Mouse (Mus musculus): Measurements from ENCODE around the gene Ankrd36. TPM values are rescaled to one million over a fixed set of nuclear protein-coding genes. Genes with fewer than 3 reads are reported as not detected.

Gene Ankrd36
- total RNA-seq, 2 experiments from 2014 or later = not detected

- DNase-seq (ENCODE audit: low spot score in 2 of 2) = no peak
These were observed 73.6 kb downstream of the Ankrd36 start for GRCm38 (mm10) chr11:5643085-5643484.

DNA sequence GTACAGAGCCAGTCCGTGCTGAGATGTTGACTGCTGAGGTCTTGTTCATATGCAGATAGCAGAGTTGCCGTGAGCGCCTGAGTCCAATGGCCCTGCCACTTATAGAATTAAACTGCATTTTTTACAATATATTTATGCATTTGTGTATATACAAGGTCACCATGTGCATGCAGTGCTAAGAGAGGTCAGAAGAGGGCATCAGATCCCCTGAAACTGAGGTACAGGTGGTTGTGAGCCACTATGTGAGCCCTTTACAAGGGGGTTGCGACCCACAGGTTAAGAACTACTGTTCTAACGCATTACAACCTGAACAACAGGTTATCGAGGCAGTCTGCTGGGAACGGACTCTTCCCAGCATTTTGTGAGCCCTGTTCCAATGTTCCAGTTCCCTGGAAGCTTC, 80.8 kb downstream of the Ankrd36 start:
- no peak for DNase-seq (ENCODE audit: low spot score in 2 of 2)

DNA sequence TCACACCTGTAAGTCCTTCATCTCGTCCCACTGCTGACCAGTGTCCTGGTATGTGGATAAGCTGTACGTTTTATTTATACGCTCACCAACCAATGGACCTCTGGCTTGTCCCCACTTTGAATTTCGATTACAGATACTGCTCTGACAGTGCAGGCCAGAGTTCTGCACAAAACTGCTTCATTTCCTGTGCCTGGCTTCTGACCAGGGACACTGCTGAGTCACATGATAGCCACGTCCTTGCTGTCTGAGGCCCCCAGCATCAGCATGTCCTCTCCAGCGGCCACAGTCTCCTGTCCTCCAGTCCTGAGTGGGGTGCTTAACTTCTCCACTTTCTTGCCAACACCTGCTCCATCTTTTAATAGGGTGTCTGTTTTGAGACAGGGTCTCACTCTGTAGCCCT, 113.1 kb downstream of the Ankrd36 start:
- no peak for DNase-seq (ENCODE audit: low spot score in 2 of 2)

DNA sequence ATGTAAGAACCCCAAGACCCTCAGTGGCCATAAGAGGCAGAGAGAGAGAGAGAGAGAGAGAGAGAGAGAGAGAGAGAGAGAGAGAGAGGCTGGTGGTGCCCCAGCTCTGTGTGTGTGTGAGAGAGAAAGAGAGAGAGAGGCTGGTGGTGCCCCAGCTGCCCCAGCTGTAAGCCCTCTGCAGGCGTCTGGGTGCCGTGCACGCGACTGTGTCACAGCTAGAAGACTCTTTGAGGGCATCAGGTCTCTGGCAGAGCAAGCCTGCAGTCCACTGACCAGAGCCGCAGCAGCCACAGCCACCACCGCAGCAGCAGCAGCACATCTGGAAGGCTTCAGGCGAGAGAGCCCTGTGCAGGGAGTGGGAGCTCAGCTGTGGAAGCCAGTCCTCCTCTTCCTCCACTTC, 114.8 kb downstream of the Ankrd36 start:
- no peak for DNase-seq (ENCODE audit: low spot score in 2 of 2)

GRCm38 (mm10) chr11:5691775-5692174, 122.3 kb downstream of the Ankrd36 start:
- DNase-seq (ENCODE audit: low spot score in 2 of 2) = peak in 1 of 2 experiments; percentile 67

- no peak for DNase-seq (ENCODE audit: low spot score in 2 of 2)
These were observed 131.3 kb downstream of the Ankrd36 start for GRCm38 (mm10) chr11:5700808-5701207.

DNA sequence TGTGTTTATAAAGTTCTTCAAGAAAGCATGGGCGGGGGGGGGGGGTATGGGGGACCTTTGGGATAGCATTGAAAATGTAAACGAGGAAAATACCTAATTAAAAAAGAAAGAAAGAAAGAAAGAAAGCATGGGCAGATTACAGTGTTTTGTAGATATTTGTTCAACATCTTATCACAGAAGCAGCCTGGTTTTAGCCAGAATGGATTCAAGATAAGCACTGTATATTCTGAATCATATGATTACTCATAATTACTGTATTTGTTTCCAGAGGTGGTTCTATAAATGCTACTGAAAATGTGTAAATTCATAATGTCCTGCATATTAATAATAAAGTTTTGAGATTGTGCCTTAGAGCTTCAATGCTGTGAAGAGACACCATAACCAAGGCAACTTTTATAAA, 131.8 kb downstream of the Ankrd36 start:
- no peak for DNase-seq (ENCODE audit: low spot score in 2 of 2)

DNA sequence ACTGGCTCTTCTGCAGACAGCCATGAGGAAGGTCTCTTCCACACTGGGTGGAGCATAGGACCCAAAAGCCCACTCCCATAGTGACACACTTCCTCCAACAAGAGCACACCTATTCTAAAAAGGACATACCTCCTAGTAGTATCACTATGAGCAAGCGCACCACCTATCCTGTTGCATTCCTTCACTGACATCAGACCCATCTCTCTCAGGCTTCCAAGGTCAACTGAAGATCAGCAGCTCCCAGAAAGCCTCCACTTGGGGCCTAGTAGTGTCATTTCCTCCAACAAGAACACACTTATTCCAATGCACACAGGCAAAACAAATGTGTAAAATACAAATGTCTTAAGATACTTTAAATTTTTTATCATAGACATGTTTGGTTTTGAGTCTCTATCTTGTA, 132.3 kb downstream of the Ankrd36 start:
- no peak for DNase-seq (ENCODE audit: low spot score in 2 of 2)

GRCm38 (mm10) chr11:5702271-5702956, 132.9 kb downstream of the Ankrd36 start:
- no peak for DNase-seq (ENCODE audit: low spot score in 2 of 2)

- no peak for DNase-seq (ENCODE audit: low spot score in 2 of 2)
These were observed 133.5 kb downstream of the Ankrd36 start for GRCm38 (mm10) chr11:5702957-5703332.

GRCm38 (mm10) chr11:5703341-5703740, 133.9 kb downstream of the Ankrd36 start:
- DNase-seq (ENCODE audit: low spot score in 2 of 2) = no peak

- DNase-seq (ENCODE audit: low spot score in 2 of 2) = no peak
These were observed 136.5 kb downstream of the Ankrd36 start for GRCm38 (mm10) chr11:5705972-5706371.

GRCm38 (mm10) chr11:5706874-5707529, 137.5 kb downstream of the Ankrd36 start:
- DNase-seq (ENCODE audit: low spot score in 2 of 2) = peak in 1 of 2 experiments; percentile 28

DNA sequence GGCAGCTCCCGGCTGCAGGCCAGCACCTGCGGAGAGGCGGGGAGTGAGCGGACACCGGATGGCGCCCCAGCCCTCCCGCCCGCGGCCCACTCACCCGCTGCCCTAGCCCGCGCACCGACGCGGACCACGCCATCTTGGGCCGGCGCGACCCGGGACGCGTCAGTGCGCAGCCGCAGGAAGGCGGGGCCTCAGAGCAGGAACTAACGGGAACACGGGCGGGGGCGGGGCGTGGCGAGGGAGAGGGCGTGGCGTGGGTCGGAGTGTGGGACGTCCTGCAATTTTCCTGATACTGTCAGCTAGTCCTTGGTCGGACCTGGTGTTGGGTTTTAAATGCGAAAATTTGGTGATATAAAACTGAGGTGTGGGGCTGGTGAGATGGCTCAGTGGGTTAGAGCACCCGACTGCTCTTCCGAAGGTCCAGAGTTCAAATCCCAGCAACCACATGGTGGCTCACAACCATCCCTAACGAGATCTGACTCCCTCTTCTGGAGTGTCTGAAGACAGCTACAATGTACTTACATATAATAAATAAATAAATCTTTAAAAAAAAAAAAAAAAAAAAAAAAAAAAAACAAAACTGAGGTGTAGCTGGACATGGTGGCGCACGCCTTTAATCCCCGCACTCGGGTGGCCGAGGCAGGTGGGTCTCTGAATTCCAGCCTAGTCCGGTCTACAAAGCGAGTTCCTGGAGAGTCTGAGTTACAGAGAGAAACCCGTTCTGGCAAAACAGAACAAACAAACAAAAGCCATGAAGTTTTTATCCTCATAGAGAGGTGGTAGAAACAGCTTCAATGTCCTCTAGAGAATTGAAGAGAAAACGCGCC, 138.3 kb downstream of the Ankrd36 start:
- DNase-seq (ENCODE audit: low spot score in 2 of 2) = peak; percentile 73 to 86

GRCm38 (mm10) chr11:5715179-5715578, 145.7 kb downstream of the Ankrd36 start:
- no peak for DNase-seq (ENCODE audit: low spot score in 2 of 2)

DNA sequence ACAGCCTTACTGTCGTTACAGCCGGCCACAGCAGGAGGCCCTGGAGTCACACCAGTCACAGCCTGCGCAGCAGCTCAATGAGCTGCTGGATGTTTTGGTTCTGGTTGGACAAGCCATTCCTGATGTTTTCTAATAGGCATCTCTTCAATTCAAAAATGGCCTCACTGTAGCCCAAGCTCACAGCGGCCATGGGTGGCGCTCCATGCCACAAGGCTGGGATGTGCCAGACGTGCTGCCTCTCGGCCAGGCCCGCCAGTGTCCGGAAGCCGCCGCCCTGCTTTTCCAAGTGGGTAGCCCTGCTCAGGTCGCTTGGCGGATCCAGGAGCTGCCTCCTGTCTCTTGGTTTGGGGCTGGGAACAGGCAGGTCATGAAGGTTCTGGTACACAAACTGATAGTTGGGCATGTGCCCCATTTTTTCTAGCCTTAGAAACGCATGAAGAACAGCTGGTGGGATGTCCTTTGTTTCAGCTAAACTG, 146.2 kb downstream of the Ankrd36 start, which contains the start of gene Mrps24:
Mrps24 (minus strand) TSS at position 51 of the 476 bp plus-strand sequence.
- DNase-seq (ENCODE audit: low spot score in 2 of 2) = no peak

DNA sequence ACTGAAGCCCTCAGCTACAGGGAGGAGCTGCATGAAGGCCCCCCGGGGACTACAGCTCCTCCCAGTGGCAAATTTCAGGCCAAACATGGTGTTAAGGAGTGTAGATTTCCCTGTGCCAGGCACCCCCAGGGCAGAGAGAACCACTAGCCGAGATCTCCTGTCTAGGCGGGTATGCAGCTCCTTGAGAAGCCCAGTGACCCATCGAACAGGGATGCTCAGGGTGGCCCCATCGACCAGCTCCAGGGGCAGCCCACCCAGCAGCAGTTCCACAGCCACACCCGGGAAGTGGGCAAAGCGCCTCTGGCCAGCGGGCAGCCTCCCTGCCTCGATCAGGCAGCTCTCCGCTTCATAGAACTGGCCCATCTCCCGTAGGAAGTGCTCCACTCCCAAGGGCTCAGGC, 146.8 kb downstream of the Ankrd36 start:
- no peak for DNase-seq (ENCODE audit: low spot score in 2 of 2)

- no peak for DNase-seq (ENCODE audit: low spot score in 2 of 2)
These were observed 147.6 kb downstream of the Ankrd36 start for GRCm38 (mm10) chr11:5716938-5717705.

DNA sequence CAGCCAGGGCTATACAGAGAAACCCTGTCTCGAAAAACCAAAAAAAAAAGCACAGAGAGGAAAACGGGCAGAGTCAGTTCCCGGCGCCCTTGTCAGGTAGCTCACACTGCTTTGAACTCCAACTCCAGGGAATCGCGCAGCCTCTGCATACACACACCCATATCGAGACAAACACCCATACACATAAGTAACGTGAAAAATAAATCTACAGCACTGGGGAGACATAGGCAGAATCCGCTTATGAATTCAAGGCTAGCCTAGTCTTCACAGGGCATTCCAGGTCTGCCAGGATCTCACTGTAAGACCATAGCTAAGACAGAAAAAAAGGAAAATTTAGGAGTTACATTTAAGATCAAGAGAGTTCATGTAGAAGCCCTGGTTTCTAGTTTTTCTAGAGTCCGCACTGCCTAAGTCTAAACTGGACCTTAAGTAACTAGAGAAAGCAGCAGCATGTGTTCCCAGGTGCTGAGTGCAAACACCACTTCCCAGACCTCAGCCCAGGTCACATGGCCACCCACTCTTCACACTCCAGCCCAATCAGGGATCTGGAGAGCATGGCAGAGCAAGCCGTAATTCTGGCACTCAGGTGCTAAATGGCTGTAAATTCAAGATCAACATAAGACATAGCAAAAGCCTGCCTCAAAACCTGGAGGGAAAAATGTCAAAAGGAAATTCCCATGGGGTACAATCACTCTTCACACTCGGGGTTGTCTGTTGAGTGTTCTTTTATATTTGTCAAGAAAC, 149.3 kb downstream of the Ankrd36 start:
- DNase-seq (ENCODE audit: low spot score in 2 of 2) = no peak

GRCm38 (mm10) chr11:5729582-5729981, 160.1 kb downstream of the Ankrd36 start:
- no peak for DNase-seq (ENCODE audit: low spot score in 2 of 2)

All from layer of hippocampus, adult 18-20 months (tissue).